Mouse (Mus musculus): ENCODE measurements around the gene 1110051M20Rik. TPM values are rescaled to one million over a fixed set of nuclear protein-coding genes. Genes with fewer than 3 reads are reported as not detected.
A peak's percentile ranks its signal among the peaks of the same experiment; 100 is the strongest.

The 1110051M20Rik gene
- polyA plus RNA-seq, 1 experiment from 2014 or later, result 81.5 TPM

DNA sequence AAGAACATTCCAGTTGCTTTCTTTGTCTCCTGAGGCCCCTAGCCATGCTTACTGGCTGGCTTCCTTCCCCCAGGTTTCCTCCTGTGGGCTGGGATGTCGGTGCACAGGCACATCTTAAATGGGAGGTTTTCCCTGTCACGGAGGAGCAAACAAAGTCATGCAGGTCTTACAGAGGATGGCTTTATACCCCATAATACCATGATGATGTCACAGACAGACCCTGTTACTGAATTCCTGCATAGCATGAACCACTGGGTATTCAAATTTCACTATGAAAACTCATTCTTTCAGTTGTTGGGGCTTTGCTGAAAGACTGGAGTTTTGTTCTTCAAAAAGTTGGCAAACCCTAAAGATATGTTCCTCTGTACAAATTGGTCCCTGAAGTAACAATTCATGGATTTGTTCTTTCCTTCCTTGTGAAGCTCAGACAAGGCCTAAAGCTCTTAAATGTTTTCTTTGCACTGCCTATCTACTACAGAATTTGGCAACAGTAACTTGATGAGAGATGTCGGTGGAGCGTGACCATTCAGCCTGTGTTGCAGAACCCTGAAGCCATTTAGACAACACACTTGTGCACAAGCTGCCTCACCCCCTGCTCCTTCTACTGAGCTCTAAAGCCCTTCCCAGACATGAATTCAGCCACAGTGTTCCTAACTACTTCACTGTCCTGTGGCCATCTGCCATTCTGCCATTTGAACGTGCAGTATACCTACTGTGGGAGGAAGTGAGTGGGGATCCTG is 57.8 kb downstream of the 1110051M20Rik start:
- no peak overlapping the region for H3K9ac ChIP-seq (replicated peaks)
- no peaks in the 10 kb centered on the region for H3K9me3 ChIP-seq
- no peaks in the 10 kb centered on the region for H3K36me3 ChIP-seq
- 81% methylated on average over 5 of the region's 5 CpGs for WGBS
- ATAC-seq (ENCODE audit: insufficient number of reproducible peaks, insufficient read depth, low FRiP score, low TSS enrichment, low read depth), result no peak
- H3K4me3 ChIP-seq (replicated peaks), result no peak overlapping the region
- H3K4me2 ChIP-seq, result no peak overlapping the region
- H3K27ac ChIP-seq, result no peak overlapping the region
- H3K4me1 ChIP-seq (replicated peaks), result no peaks in the 10 kb centered on the region; the same call in 1 of the 2 replicates
- H3K27me3 ChIP-seq, result no peaks in the 10 kb centered on the region

GRCm38 (mm10) chr2:91383294-91383693 is 61.2 kb downstream of the 1110051M20Rik start:
- H3K4me3 ChIP-seq (replicated peaks), result no peak overlapping the region
- no peak overlapping the region for H3K4me2 ChIP-seq
- no peak for ATAC-seq (ENCODE audit: insufficient number of reproducible peaks, insufficient read depth, low FRiP score, low TSS enrichment, low read depth)
- H3K4me1 ChIP-seq (replicated peaks), result no peaks in the 10 kb centered on the region; the same call in 1 of the 2 replicates
- no peaks in the 10 kb centered on the region for H3K36me3 ChIP-seq
- WGBS, result 85% methylated on average over 6 of the region's 6 CpGs
- H3K9me3 ChIP-seq, result no peaks in the 10 kb centered on the region
- no peak overlapping the region for H3K27ac ChIP-seq
- no peak overlapping the region for H3K9ac ChIP-seq (replicated peaks)
- no peaks in the 10 kb centered on the region for H3K27me3 ChIP-seq

DNA sequence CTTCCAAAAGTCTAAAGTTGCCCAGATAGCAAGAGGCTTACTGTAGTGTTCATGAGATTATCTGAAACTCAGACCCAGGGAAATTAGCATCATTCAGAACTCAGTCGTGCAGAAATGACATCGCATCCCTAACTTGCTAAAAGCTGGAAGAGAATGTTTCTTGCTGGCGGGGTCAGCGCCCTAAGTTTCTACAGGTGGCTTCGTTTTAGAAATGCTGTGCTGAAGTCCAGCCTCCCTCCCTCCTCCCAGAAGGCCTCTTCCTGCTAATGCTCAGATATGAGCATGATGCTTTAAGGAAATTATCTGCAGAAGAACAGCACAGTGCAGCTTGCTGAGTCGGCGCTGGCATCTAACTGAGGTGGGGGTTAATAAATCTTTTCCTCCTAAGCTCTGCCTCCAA is 67.5 kb downstream of the 1110051M20Rik start:
- Histone ChIP-seq H3K9me3 (no peaks in the 10 kb centered on the region), H3K9ac (replicated peaks) (no peak overlapping the region), H3K4me3 (replicated peaks) (no peak overlapping the region), H3K36me3 (no peaks in the 10 kb centered on the region), H3K27me3 (no peaks in the 10 kb centered on the region), H3K27ac (peak overlapping the region; percentile 4; the same call in 1 of the 2 replicates), H3K4me1 (replicated peaks) (peaks cover 8% of the 10 kb centered on the region), H3K4me2 (no peak overlapping the region)
- 27% methylated on average over 7 of the region's 7 CpGs for WGBS
- no peak for ATAC-seq (ENCODE audit: insufficient number of reproducible peaks, insufficient read depth, low FRiP score, low TSS enrichment, low read depth)

GRCm38 (mm10) chr2:91370314-91370713 is 74.2 kb downstream of the 1110051M20Rik start:
- ATAC-seq (ENCODE audit: insufficient number of reproducible peaks, insufficient read depth, low FRiP score, low TSS enrichment, low read depth), result no peak
- Histone ChIP-seq H3K9me3 (no peaks in the 10 kb centered on the region), H3K4me1 (replicated peaks) (no peaks in the 10 kb centered on the region), H3K27ac (no peak overlapping the region), H3K27me3 (no peaks in the 10 kb centered on the region), H3K4me3 (replicated peaks) (no peak overlapping the region), H3K9ac (replicated peaks) (no peak overlapping the region), H3K4me2 (no peak overlapping the region), H3K36me3 (no peaks in the 10 kb centered on the region)
- 77% methylated on average over 2 of the region's 2 CpGs for WGBS

GRCm38 (mm10) chr2:91363272-91363671 is 81.2 kb downstream of the 1110051M20Rik start:
- no peaks in the 10 kb centered on the region for H3K36me3 ChIP-seq
- H3K27ac ChIP-seq, result no peak overlapping the region
- H3K9ac ChIP-seq (replicated peaks), result no peak overlapping the region
- 84% methylated on average over 2 of the region's 2 CpGs for WGBS
- H3K9me3 ChIP-seq, result no peaks in the 10 kb centered on the region
- no peak for ATAC-seq (ENCODE audit: insufficient number of reproducible peaks, insufficient read depth, low FRiP score, low TSS enrichment, low read depth)
- H3K27me3 ChIP-seq, result no peaks in the 10 kb centered on the region
- H3K4me1 ChIP-seq (replicated peaks), result no peaks in the 10 kb centered on the region
- no peak overlapping the region for H3K4me2 ChIP-seq
- no peak overlapping the region for H3K4me3 ChIP-seq (replicated peaks)

DNA sequence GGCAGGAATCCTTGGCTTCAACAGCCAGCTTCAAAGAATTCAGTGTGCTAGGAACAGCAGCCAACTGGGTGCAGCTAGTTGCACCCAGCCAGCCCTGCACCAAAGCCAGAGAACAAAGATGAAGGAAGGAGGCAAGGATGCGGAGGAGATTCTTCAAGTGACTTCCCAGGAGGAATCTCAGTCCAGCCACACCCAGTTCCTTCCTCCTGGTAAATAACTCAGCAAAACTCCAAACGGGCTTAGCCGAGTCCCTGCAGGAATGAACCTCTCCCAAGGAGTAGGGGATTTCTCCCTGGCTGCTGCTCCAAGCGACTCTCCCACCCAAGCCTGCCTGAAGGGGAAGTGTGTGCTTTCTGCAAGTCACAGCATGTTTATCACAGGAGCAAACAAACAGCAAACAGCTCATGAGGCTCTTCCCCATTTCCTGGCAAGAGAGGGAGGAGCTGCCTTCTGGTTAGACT is 83.4 kb downstream of the 1110051M20Rik start:
- no peaks in the 10 kb centered on the region for H3K27me3 ChIP-seq
- no peak overlapping the region for H3K4me3 ChIP-seq (replicated peaks)
- 20% methylated on average over 4 of the region's 4 CpGs for WGBS
- no peak for ATAC-seq (ENCODE audit: insufficient number of reproducible peaks, insufficient read depth, low FRiP score, low TSS enrichment, low read depth)
- no peaks in the 10 kb centered on the region for H3K9me3 ChIP-seq
- H3K4me1 ChIP-seq (replicated peaks), result no peaks in the 10 kb centered on the region
- H3K27ac ChIP-seq, result no peak overlapping the region
- no peak overlapping the region for H3K4me2 ChIP-seq
- no peak overlapping the region for H3K9ac ChIP-seq (replicated peaks)
- no peaks in the 10 kb centered on the region for H3K36me3 ChIP-seq

DNA sequence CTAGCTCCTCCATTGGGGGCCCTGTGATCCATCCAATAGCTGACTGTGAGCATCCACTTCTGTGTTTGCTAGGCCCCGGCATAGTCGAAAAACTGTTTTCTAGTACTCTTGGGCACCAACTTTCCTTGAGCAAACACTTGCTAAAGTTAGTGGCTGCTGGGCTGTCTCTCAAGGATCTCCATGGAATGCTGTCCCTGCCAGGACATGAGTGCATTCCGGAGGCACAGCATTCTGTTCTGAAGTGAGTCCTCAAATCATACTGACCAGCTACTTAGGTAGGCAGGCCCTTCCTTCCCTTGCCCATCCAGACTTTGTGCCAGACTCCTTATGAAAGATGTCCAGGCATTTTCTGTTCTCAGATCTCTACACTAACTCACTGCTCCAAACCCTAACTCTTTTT is 88.7 kb downstream of the 1110051M20Rik start:
- ATAC-seq (ENCODE audit: insufficient number of reproducible peaks, insufficient read depth, low FRiP score, low TSS enrichment, low read depth), result no peak
- no peak overlapping the region for H3K27ac ChIP-seq
- H3K9me3 ChIP-seq, result no peaks in the 10 kb centered on the region
- no peak overlapping the region for H3K4me3 ChIP-seq (replicated peaks)
- no peaks in the 10 kb centered on the region for H3K27me3 ChIP-seq
- no peak overlapping the region for H3K9ac ChIP-seq (replicated peaks)
- WGBS, result 93% methylated on average over 3 of the region's 3 CpGs
- H3K36me3 ChIP-seq, result no peaks in the 10 kb centered on the region
- H3K4me1 ChIP-seq (replicated peaks), result no peaks in the 10 kb centered on the region
- H3K4me2 ChIP-seq, result no peak overlapping the region

DNA sequence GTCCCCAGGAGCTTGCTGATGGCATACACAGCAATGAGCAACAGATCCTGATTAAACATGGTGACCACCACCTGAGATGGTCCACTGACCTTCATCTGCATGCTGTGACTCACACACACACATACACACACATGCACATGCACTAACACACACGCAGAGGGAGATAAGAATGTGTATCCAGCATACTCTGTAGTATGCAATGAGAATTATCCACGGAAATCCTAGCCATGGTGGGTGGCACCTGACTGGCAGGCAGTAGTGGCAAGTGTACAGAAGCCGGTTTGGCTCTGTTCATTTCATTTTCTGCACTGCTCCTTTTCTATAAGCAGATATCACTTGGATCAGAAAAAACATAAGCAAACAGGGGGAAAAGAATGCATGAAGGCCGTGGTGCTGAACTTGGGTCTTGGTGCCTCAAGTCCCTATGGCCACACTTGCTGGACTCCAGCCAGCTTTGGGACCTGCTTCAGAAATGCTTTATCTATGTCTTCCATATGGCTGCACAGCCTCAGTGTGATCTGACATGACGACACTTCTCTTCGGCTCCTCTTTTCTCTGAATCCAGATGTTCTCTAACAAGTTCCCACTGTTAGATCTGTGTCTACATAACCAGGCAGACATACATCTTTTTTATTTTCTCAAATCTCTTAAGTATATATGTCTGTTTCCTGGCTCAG is 89.6 kb downstream of the 1110051M20Rik start:
- H3K9ac ChIP-seq (replicated peaks), result no peak overlapping the region
- no peak overlapping the region for H3K4me2 ChIP-seq
- WGBS, result 79% methylated on average over 6 of the region's 6 CpGs
- no peak overlapping the region for H3K4me3 ChIP-seq (replicated peaks)
- no peak for ATAC-seq (ENCODE audit: insufficient number of reproducible peaks, insufficient read depth, low FRiP score, low TSS enrichment, low read depth)
- H3K36me3 ChIP-seq, result no peaks in the 10 kb centered on the region
- H3K27ac ChIP-seq, result 0 out of 2 replicates have a peak overlapping the region, but pooled peaks have one; percentile 5
- no peaks in the 10 kb centered on the region for H3K4me1 ChIP-seq (replicated peaks)
- H3K9me3 ChIP-seq, result no peaks in the 10 kb centered on the region
- no peaks in the 10 kb centered on the region for H3K27me3 ChIP-seq

DNA sequence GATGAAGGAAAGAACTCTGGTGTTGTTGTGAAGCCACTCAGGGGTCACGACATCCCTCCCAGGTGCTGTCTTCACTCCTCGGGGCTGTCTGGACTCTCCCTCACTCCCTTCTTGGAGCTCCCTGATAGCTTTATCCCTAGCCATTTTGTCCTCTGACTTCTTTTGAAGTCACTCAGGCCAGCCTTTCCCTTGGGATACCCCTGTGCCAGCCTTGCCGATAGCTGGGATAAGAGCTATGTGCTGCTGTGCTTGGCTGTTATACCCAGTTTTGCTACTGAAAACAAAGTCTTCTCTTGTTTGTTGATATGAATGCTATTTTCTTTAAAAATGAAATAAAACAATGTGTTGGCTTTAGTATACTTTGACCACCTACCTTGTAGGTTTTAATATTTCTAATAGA is 90.7 kb downstream of the 1110051M20Rik start:
- no peaks in the 10 kb centered on the region for H3K27me3 ChIP-seq
- H3K4me1 ChIP-seq (replicated peaks), result no peaks in the 10 kb centered on the region
- H3K4me3 ChIP-seq (replicated peaks), result no peak overlapping the region
- H3K4me2 ChIP-seq, result no peak overlapping the region
- no peak overlapping the region for H3K27ac ChIP-seq
- no peak overlapping the region for H3K9ac ChIP-seq (replicated peaks)
- no peaks in the 10 kb centered on the region for H3K9me3 ChIP-seq
- WGBS, result 35% methylated on average over 3 of the region's 3 CpGs
- no peaks in the 10 kb centered on the region for H3K36me3 ChIP-seq
- no peak for ATAC-seq (ENCODE audit: insufficient number of reproducible peaks, insufficient read depth, low FRiP score, low TSS enrichment, low read depth)

DNA sequence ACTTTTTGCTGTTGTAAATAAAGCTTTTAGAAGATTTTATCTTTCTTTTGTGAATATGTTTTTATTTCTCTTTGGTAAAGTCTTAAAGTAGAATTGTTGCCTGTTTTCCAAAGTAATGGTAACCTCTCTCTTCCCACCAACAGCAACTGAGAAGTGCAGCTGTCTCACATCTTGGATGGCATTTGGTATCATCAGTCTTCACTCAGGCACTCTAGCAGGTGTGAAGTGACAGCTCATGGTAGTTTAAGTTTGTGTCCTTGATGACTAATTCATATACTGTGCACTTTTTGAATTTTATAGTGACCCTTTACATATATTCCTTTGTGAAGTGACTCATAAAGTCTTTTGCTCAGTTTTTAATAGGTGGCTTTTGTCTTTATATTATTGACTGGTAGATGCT is 92.7 kb downstream of the 1110051M20Rik start:
- no peak overlapping the region for H3K9ac ChIP-seq (replicated peaks)
- no peak overlapping the region for H3K4me3 ChIP-seq (replicated peaks)
- no peak overlapping the region for H3K4me2 ChIP-seq
- H3K4me1 ChIP-seq (replicated peaks), result no peaks in the 10 kb centered on the region
- no peaks in the 10 kb centered on the region for H3K9me3 ChIP-seq
- no peaks in the 10 kb centered on the region for H3K36me3 ChIP-seq
- no peak for ATAC-seq (ENCODE audit: insufficient number of reproducible peaks, insufficient read depth, low FRiP score, low TSS enrichment, low read depth)
- no peaks in the 10 kb centered on the region for H3K27me3 ChIP-seq
- H3K27ac ChIP-seq, result no peak overlapping the region

DNA sequence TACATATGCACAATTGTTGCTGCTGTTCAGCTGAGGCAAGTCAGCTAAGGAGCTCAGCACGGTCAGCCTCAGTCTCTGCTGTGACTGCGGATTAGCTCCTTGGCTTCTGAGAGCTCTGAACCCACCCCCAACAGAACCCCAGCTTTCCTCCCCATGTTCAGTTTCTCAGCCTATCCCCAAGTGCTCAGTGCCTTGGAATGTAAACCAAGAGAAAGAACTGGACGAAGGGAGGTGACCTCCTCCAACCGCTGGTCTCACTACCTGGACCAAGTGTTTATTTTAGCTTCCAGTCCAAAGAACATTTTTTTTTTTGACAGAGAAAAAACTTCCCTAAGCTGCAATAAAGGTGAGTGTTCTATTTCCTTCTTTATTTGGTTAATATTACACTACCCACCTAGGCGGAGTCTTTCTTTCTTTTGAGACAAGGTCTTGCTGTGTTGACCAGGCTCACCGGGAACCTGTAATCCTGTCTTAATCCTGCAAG is 94.5 kb downstream of the 1110051M20Rik start:
- H3K36me3 ChIP-seq, result no peaks in the 10 kb centered on the region
- H3K4me1 ChIP-seq (replicated peaks), result no peaks in the 10 kb centered on the region
- no peak overlapping the region for H3K27ac ChIP-seq
- H3K27me3 ChIP-seq, result no peaks in the 10 kb centered on the region
- WGBS, result 73% methylated on average over 6 of the region's 6 CpGs
- no peak for ATAC-seq (ENCODE audit: insufficient number of reproducible peaks, insufficient read depth, low FRiP score, low TSS enrichment, low read depth)
- no peak overlapping the region for H3K9ac ChIP-seq (replicated peaks)
- H3K4me2 ChIP-seq, result no peak overlapping the region
- no peaks in the 10 kb centered on the region for H3K9me3 ChIP-seq
- no peak overlapping the region for H3K4me3 ChIP-seq (replicated peaks)
